Mouse (Mus musculus) heart, adult 2 months (tissue): ENCODE measurements around the gene Vegfb.

Experiments
- CTCF ChIP-seq: fragments of 200-600 bp; IDR thresholded peaks from 2 replicates; pipeline ENCODE4 v1.8.1; 2022; ENCODE audit warnings: antibody characterized with exemption, mild to moderate bottlenecking, moderate library complexity
- EP300 ChIP-seq: fragments of 200-500 bp; IDR thresholded peaks from 2 replicates; pipeline ENCODE4 v1.6.1; 2011; ENCODE audit warnings: low read depth, low read length, control low read depth; ENCODE audit not compliant: insufficient read depth
- POLR2A ChIP-seq: fragments of 200-500 bp; IDR thresholded peaks from 2 replicates; pipeline ENCODE4 v1.6.1; 2011; ENCODE audit warnings: mild to moderate bottlenecking, low read depth, low read length, control low read depth; ENCODE audit not compliant: insufficient read depth

GRCm38 (mm10) chr19:6997721-6998290, 10.4 kb upstream of the Vegfb start:
- no peak for TF ChIP-seq CTCF
- TF ChIP-seq EP300 = no peak
- no peak for TF ChIP-seq POLR2A
